Mouse (Mus musculus) heart, embryonic 15.5 days (tissue): ENCODE results near the gene Arhgap30. TPM values are rescaled to one million over a fixed set of nuclear protein-coding genes. Genes with fewer than 3 reads are reported as not detected.

ENCODE experiments used
- ATAC-seq: fragments of 200-750 bp; cut with Nextera tagmentation; replicated peaks from 2 replicates; pipeline ENCODE4 v1.8.0; 2017; ENCODE audit warnings: low read depth, moderate TSS enrichment; ENCODE audit not compliant: insufficient number of reproducible peaks, insufficient read depth, low FRiP score
- H3K27ac ChIP-seq: fragments of 300-500 bp; sonication (generic); 2 replicates; pipeline ENCODE4 v1.5.1; 2015; ENCODE audit warnings: mild to moderate bottlenecking, inconsistent platforms
- H3K27me3 ChIP-seq: fragments of 300-500 bp; sonication (generic); 2 replicates; pipeline ENCODE4 v1.6.1; 2015; ENCODE audit warnings: inconsistent platforms
- H3K36me3 ChIP-seq: fragments of 300-500 bp; sonication (generic); 2 replicates; pipeline ENCODE4 v1.6.1; 2015; ENCODE audit warnings: mild to moderate bottlenecking, inconsistent platforms
- H3K4me1 ChIP-seq: fragments of 300-500 bp; sonication (generic); replicated peaks from 2 replicates; pipeline ENCODE4 v1.6.1; 2015; ENCODE audit warnings: inconsistent platforms
- H3K4me2 ChIP-seq: fragments of 300-500 bp; sonication (generic); 2 replicates; pipeline ENCODE4 v1.6.1; 2015; ENCODE audit warnings: inconsistent platforms, mild to moderate bottlenecking, moderate library complexity
- H3K4me3 ChIP-seq: fragments of 300-500 bp; sonication (generic); 2 replicates; pipeline ENCODE4 v1.5.1; 2015; ENCODE audit warnings: mild to moderate bottlenecking, inconsistent platforms
- H3K9ac ChIP-seq: fragments of 300-500 bp; sonication (generic); 2 replicates; pipeline ENCODE4 v1.6.1; 2015; ENCODE audit warnings: mild to moderate bottlenecking, inconsistent platforms
- H3K9me3 ChIP-seq: fragments of 300-500 bp; sonication (generic); replicated peaks from 2 replicates; pipeline ENCODE4 v1.6.1; 2016; ENCODE audit warnings: inconsistent platforms
- WGBS: fragments of 180-500 bp; shearing (Covaris S2); methylation state at CpG from one replicate; pipeline ENCODE4 v1.1.7; 2015; ENCODE audit warnings: mixed read lengths; 5-methylcytosine and 5-hydroxymethylcytosine counted together
- polyA plus RNA-seq: library from polyadenylated mRNA; unstranded; fragments of >200 nt; fragmentation: Nextera tagmentation; extraction: Ambion mirVana; gene quantifications from 2 replicates; pipeline ENCODE4 v1.2.1, GENCODE M21; 2015

Gene Arhgap30
- polyA plus RNA-seq: 1.00 and 5.3 TPM in 2 replicates

DNA sequence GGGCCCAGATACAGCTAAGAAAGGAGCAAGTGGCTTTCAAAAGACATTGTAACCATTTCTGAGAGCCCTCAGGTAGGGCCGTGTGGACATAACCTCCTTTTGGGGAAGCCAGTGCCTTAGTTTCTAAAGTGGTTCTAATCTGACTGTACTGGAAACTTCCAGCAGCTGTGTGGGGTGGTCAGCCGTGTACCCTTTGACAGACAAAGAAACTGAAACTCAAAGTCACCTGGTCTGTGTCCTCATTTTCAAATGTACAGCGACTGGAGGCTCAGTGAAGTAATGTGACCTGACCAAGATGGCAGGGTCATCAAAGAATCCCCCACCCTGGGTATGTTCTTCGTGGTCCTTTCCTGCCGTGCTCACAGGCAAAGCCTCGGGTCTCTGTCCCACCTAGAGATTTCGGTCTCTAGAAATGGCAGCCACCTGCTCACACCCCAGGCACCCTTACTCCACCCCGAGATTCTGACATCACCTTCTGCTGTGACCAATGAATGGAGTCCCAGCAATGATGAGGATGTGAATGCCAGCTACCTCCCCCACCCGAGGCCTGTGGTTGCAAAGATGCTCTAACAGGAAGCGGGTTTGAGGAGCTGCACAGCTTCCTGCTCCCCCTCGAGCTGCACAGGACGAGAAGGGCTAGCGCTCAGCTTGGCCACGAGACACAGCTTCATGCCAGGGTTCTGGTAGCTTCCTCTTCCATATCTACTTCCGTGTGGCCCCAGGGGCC is at the start of gene Arhgap30:
TSS of gene Arhgap30 (plus strand) at position 579 of the 727 bp plus-strand sequence.
- H3K27me3 ChIP-seq: no peaks in the 10 kb centered on the region
- H3K36me3 ChIP-seq: no peaks in the 10 kb centered on the region
- 65% methylated on average over 15 of the region's 15 CpGs for WGBS
- peaks cover 3% of the 10 kb centered on the region; the same call in 1 of the 2 replicates for H3K4me1 ChIP-seq
- no peak within 1 kb of the TSS for H3K27ac ChIP-seq
- no peak; the same call in 1 of the 2 replicates for ATAC-seq
- H3K4me3 ChIP-seq: peak within 1 kb of the TSS; percentile 33
- peak within 1 kb of the TSS; percentile 10; the same call in 1 of the 2 replicates for H3K4me2 ChIP-seq
- no peaks in the 10 kb centered on the region for H3K9me3 ChIP-seq
- no peak within 1 kb of the TSS; the same call in 1 of the 2 replicates for H3K9ac ChIP-seq

DNA sequence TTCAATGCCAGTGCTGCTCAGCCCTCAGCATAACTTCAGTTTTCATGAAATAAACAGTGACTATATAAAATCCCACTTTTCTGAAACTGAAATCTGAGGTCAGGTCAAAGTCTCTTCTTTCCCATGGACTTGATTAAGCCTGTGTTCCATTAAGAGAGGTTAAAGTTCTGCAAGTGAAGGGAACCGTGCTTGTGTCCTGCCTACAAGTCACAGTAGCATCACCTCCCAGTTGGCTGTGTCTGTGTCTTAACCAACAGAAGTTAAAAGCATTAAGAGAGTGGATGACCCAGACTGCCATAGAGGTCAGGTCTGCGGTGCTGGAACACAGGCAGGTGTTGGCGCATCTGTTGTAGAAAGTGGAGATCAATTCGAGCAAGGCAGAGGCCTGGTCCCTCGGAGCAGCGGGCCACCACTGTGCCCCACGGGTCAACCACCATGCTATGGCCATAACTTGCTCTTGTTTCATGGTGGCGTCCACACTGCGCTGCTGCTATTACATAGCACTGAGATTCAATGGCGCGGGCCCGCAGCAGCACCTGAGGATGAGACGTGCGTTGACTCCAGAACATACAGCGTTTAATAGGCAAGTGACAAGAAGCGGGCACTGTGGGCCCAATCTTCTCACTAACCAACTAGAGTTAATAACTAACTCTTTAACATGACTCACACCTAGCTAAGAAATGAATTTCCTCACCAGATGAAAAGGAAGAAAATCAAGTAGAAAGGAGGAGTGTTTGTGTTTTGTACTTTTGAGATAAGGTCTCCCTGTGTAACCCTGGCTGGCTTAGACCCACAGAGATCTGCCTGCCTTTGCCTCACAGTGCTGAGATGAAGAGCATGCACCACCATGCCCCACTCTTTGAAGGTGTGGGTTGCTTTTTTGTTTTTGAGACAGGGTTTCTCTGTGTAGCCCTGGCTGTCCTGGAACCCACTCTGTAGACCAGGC is 46.2 kb upstream of the Arhgap30 start:
- ATAC-seq: no peak
- Histone ChIP-seq H3K9me3 (0 out of 2 replicates have a peak, but pooled peaks cover 6% of the 10 kb centered on the region), H3K27ac (no peak overlapping the region), H3K4me2 (no peak overlapping the region), H3K27me3 (no peaks in the 10 kb centered on the region), H3K36me3 (peaks cover 54% of the 10 kb centered on the region), H3K4me3 (no peak overlapping the region), H3K9ac (no peak overlapping the region), H3K4me1 (peaks cover 25% of the 10 kb centered on the region)
- WGBS: 94% methylated on average over 16 of the region's 16 CpGs

DNA sequence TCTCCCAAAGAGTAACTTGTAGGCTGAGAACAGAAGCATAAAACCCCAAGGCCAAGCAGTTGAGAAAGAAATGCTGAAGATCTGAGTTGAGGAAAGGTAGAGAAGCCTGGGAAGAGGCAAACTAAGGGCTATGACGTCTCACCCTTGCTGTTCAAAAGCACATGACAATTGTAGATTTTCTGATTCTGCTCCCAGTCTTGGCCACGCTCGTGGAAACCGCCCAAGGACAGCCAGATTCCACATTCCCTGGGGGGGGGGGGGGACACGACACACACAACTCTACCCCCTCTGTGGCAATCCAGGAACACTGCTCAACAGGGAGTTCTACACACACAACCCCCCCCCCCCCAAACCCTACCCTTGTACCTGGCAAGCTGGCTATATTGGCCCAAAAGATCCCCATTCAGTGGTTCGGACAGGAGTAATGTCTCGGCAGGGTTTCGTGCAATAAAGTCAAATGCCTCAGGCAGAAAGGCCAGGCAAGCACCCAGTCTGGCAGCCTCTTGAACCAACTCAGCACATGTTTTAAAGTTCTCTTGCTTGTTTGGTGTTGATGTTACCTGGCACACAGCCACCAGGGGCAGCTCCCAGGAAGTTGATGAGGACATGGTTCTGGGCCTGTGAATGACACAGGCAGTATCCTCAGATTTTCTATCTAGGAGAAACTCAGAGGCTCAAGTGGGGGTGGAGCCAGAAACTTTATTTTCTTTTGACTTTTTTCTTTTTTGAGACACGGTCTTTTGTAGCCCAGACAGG is 44.7 kb upstream of the Arhgap30 start:
- Histone ChIP-seq H3K27me3 (no peaks in the 10 kb centered on the region), H3K4me1 (peaks cover 27% of the 10 kb centered on the region), H3K9ac (no peak overlapping the region), H3K4me3 (peak overlapping the region; percentile 88), H3K9me3 (0 out of 2 replicates have a peak, but pooled peaks cover 6% of the 10 kb centered on the region), H3K4me2 (peak overlapping the region; percentile 87), H3K27ac (no peak overlapping the region), H3K36me3 (peaks cover 42% of the 10 kb centered on the region)
- WGBS: 75% methylated on average over 9 of the region's 9 CpGs
- no peak for ATAC-seq

DNA sequence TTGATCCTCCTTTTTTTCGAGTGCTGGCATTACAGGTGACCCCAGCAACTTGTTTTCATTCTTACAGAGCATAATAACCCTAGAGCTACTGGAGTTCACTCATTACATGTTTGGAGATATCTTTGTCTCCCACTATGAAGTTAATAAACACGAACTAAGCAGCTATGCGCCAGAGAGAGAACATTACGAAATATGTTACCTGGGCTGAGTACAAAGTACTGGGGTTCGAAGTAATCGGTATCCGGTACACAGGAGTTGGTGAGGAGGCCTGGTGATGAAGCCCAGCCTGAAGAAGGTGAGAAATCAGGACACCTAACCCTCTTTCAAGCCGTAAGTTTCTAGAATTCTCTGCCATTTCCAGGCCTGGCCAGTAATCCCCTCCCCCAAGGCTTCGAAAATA is 44.0 kb upstream of the Arhgap30 start:
- H3K36me3 ChIP-seq: peaks cover 36% of the 10 kb centered on the region
- H3K9ac ChIP-seq: peak overlapping the region; percentile 87
- 0 out of 2 replicates have a peak, but pooled peaks cover 6% of the 10 kb centered on the region for H3K9me3 ChIP-seq
- 67% methylated on average over 9 of the region's 9 CpGs for WGBS
- peak overlapping the region; percentile 71; the same call in 1 of the 2 replicates for H3K27ac ChIP-seq
- no peaks in the 10 kb centered on the region for H3K27me3 ChIP-seq
- peak overlapping the region; percentile 88 for H3K4me3 ChIP-seq
- H3K4me1 ChIP-seq: peaks cover 27% of the 10 kb centered on the region
- no peak for ATAC-seq
- H3K4me2 ChIP-seq: peak overlapping the region; percentile 87

DNA sequence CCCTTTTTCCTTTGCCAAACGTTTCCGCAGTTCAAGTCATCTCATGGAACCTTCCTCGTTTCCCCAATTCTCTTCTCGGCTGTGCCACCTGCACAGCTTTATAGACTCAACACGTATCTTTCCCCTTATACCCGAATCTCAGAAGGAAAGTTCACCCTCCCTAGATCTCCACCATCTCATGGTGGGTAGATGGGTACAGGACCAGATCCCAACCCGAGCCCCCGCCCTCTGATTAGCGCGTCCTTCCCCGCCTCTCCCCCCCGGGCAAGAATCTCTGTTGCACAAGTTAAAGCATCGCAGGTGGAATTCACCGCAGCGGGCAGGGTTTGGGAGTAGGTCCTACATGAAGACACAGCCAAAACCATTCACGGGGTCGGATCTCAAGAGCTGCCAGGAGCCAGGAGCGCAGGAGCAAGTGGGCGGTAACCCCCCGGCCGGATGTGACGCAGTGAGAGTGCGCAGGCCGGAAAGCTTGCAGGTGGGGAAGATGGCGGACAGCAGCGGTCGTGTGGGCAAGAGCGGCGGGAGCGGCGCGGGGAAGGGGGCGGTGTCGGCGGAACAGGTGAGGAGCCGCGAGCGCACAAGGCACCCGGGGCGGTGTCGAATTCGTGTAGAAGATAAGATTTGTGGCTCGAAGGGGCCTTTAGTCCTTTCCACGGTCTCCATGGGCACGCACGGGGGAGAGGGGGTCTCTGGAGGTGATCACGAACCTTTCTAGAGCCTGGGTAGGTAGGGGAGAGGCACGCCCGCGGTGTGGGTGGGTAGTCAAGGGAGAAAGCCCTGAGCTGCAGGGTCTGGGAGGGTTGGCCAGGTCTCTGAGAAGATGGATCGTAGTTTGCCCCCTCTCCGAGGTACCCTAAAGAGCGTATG is 43.3 kb upstream of the Arhgap30 start, which contains the start of the genes Nit1 and Pfdn2:
TSS of gene Nit1 (minus strand) at position 422 of the 870 bp plus-strand sequence.
TSS of gene Pfdn2 (plus strand) at position 446 of the 870 bp plus-strand sequence.
- under 1% methylated on average over 53 of the region's 53 CpGs for WGBS
- H3K36me3 ChIP-seq: peaks cover 29% of the 10 kb centered on the region
- H3K9me3 ChIP-seq: 0 out of 2 replicates have a peak, but pooled peaks cover 6% of the 10 kb centered on the region
- H3K4me1 ChIP-seq: peaks cover 27% of the 10 kb centered on the region
- peak within 1 kb of the TSS; percentile 87 for H3K9ac ChIP-seq
- H3K4me2 ChIP-seq: peak within 1 kb of the TSS; percentile 87
- no peaks in the 10 kb centered on the region for H3K27me3 ChIP-seq
- peak; percentile 88 for ATAC-seq
- H3K27ac ChIP-seq: peak within 1 kb of the TSS; percentile 71
- H3K4me3 ChIP-seq: peak within 1 kb of the TSS; percentile 88

DNA sequence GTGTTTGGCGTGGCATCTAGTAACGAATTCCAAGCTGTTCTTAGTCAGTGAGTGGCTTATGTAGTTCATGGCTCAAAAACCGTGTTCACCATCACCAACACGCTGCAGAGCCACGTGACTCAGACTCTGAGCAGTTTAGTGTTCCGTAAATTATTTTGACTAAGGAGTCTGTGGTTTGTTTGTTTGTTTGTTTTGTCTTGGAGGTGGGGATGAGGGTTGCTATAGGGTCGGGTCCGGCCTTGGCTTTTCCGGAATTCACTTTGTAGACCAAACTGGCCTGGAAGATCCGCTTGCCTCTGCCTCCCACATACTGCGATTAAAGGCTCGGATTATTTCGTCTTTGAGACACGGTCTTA is 42.7 kb upstream of the Arhgap30 start:
- Histone ChIP-seq H3K4me1 (peaks cover 27% of the 10 kb centered on the region), H3K27ac (no peak overlapping the region; the same call in 1 of the 2 replicates), H3K9ac (peak overlapping the region; percentile 87), H3K36me3 (peaks cover 23% of the 10 kb centered on the region), H3K9me3 (0 out of 2 replicates have a peak, but pooled peaks cover 6% of the 10 kb centered on the region), H3K27me3 (no peaks in the 10 kb centered on the region), H3K4me3 (peak overlapping the region; percentile 88), H3K4me2 (peak overlapping the region; percentile 87)
- under 1% methylated on average over 14 of the region's 14 CpGs for WGBS
- no peak; the same call in 1 of the 2 replicates for ATAC-seq

DNA sequence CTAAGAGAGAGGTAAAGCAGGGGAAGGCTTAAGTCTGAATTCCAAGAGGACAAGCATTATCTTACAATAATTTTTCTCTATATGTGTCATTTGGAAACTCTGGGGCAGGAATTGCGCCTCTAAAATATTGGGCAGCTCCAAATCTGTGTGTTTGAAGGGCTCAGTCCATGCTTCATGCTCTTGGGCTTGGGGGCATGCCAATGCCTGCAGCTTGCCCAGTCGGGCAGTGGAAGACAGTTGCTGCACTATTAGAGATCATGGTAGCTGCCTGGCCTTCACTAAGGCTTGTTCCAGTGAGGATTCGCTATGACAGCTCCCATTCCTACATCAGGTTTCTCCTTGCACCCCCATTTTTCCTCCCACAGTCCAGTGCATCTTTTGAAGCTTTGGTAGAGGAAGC is 40.1 kb upstream of the Arhgap30 start:
- Histone ChIP-seq H3K4me3 (no peak overlapping the region), H3K9me3 (0 out of 2 replicates have a peak, but pooled peaks cover 6% of the 10 kb centered on the region), H3K27me3 (no peaks in the 10 kb centered on the region), H3K4me1 (peaks cover 29% of the 10 kb centered on the region), H3K27ac (no peak overlapping the region), H3K4me2 (no peak overlapping the region), H3K9ac (no peak overlapping the region), H3K36me3 (no peaks in the 10 kb centered on the region; the same call in 1 of the 2 replicates)
- ATAC-seq: no peak
- WGBS: 83% methylated on average over 3 of the region's 3 CpGs

DNA sequence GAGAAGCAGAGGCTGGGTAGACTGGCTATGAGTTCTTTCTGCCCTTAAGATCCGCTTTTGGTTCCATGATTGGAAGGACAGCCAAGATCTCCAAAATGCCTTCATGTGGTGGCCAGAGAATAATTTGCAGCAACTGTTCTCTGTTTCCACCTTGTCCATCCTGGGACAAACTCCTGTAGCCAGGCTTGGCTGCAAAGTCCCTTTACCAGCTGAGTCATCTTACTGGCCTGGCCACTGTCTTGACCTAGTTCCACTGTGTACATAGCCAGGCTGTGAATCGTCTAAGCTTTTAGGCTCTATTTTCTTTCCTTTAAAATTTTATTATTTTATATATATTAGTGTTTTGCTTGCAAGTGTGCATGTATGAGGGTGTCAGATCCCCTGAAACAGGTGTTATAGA is 39.5 kb upstream of the Arhgap30 start:
- Histone ChIP-seq H3K36me3 (no peaks in the 10 kb centered on the region; the same call in 1 of the 2 replicates), H3K4me2 (no peak overlapping the region), H3K27me3 (no peaks in the 10 kb centered on the region), H3K4me1 (peaks cover 24% of the 10 kb centered on the region), H3K9ac (no peak overlapping the region), H3K4me3 (no peak overlapping the region), H3K27ac (no peak overlapping the region), H3K9me3 (0 out of 2 replicates have a peak, but pooled peaks cover 6% of the 10 kb centered on the region)
- WGBS: 86% methylated on average over 2 of the region's 2 CpGs
- no peak for ATAC-seq

DNA sequence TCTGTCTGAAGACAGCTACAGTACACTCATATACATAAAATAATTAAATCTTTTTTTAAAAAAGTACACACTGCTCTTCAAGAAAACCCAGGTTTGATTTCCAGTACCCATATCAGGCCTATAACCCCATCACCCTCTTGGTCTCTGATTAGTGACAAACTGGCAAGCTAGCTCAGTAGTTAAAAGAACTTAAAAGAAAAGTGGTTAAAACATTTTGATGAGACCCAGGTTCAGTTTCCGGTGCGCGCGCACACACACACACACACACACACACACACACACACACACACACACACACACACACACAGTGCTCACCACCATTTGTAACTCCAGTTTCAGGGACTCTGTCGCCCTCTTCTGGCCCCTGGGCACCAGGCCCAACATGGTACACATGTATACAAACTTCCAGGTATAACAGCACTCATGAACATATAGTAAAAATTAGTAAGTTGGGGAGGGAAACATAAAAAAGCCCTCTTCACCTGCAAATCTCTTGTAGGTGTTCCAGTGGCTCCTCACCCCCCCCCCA is 32.9 kb upstream of the Arhgap30 start:
- H3K4me3 ChIP-seq: no peak overlapping the region
- 80% methylated on average over 5 of the region's 5 CpGs for WGBS
- no peak overlapping the region for H3K9ac ChIP-seq
- no peak for ATAC-seq
- H3K9me3 ChIP-seq: no peaks in the 10 kb centered on the region
- no peaks in the 10 kb centered on the region for H3K27me3 ChIP-seq
- no peak overlapping the region for H3K27ac ChIP-seq
- H3K4me1 ChIP-seq: peaks cover 8% of the 10 kb centered on the region
- peaks cover 28% of the 10 kb centered on the region for H3K36me3 ChIP-seq
- no peak overlapping the region for H3K4me2 ChIP-seq
